Mouse (Mus musculus) Patski (cell line): ENCODE results near the gene Rnf167. TPM values are rescaled to one million over a fixed set of nuclear protein-coding genes. Genes with fewer than 3 reads are reported as not detected.

Experiments used
- ATAC-seq: fragments of 100-300 bp; one replicate; pipeline ENCODE4 v1.8.0; 2021
- CTCF ChIA-PET: fragments of 350-600 bp; sonication (Branson Sonifier 250); formaldehyde crosslinking; loops from one replicate; lab custom pipeline; 2022; ENCODE audit warnings: inconsistent platforms; lab: Charles Lee
- POLR2A ChIA-PET: fragments of 350-600 bp; sonication (Branson Sonifier 250); formaldehyde crosslinking; loops from one replicate; lab custom pipeline; 2022; ENCODE audit warnings: antibody characterized with exemption, inconsistent platforms; lab: Charles Lee
- DNase-seq: peaks from one replicate; pipeline ENCODE4 v3.0.0-alpha.2; 2011; ENCODE audit warnings: low read depth, low spot score
- H3K27me3 ChIP-seq: fragments of 371-371 bp; one replicate; pipeline ENCODE4 v1.5.1; 2021
- CTCF ChIP-seq: fragments of 100-300 bp; IDR thresholded peaks from one replicate; pipeline ENCODE4 v1.5.1; 2021
- in situ Hi-C: fragments of 300-500 bp; cut with MboI; formaldehyde crosslinking; loops from 3 replicates; pipeline ENCODE4 v1.11.1; 2018; ENCODE audit warnings: low pct_unique_long_range_greater_than_20kb, mixed read lengths
- polyA plus RNA-seq: library from polyadenylated mRNA; unstranded; gene quantifications from one replicate; pipeline ENCODE4 v1.2.3, GENCODE M21; 2021

Rnf167 gene
- polyA plus RNA-seq, 1 experiment from 2014 or later, result 37.0 TPM

DNA sequence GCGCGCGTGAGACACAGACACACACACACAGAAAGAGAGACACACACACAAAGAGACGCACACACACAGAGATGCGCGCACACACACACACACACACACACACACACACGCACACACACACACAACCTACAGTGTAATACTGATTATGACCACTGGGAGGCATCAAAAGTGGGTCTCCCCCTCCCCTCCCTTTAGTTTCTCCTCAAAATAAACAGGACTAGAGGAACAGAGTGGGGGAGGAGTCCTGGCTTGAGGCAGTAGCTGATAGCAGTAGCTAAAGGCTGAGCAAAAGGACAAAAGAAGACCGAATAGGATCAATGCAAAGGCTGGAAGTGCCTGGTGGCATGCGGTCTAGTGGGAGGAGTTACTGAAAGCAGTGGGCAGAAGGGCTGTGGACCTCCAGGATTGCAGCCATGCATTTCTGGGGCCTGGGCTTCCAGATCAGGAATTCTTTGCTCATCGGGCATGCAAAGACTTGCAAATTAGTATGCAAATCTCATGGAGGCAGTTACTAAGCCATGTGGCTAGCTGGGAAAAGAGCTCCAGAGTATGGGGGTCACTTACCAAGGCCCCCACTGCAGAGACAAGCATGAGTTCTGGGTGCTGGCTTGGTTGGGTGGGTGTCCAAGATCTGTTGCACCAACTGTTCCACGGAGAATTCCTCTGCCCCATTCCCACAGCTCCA is 35.0 kb downstream of the Rnf167 start:
- TF ChIP-seq CTCF, result no peak
- ATAC-seq (no peak), DNase-seq (no peak)
- in situ Hi-C loops, result no loop called here
- H3K27me3 ChIP-seq, result no peaks in the 10 kb centered on the region
- POLR2A ChIA-PET, result interaction anchor here (0.7 to 2.2 kb wide), 2 partner anchors 10 to 14 kb away, joined by 4 to 6 read pairs; no protein-coding TSS in a partner anchor
- CTCF ChIA-PET, result interaction anchor here (0.7 to 2.0 kb wide), 5 partner anchors 8 to 96 kb away, joined by 3 to 5 read pairs (median 4); no protein-coding TSS in a partner anchor

- no peaks in the 10 kb centered on the region for H3K27me3 ChIP-seq
- CTCF ChIA-PET, result no interaction called here
- in situ Hi-C loops, result no loop called here
- no peak for TF ChIP-seq CTCF
- DNase-seq (no peak), ATAC-seq (no peak)
- POLR2A ChIA-PET, result interaction anchor here (1.5 kb wide), 1 partner anchor 93 kb away, joined by 4 read pairs; no protein-coding TSS in a partner anchor
Measured at GRCm38 (mm10) chr11:70683640-70684039, 36.6 kb downstream of the Rnf167 start.

DNA sequence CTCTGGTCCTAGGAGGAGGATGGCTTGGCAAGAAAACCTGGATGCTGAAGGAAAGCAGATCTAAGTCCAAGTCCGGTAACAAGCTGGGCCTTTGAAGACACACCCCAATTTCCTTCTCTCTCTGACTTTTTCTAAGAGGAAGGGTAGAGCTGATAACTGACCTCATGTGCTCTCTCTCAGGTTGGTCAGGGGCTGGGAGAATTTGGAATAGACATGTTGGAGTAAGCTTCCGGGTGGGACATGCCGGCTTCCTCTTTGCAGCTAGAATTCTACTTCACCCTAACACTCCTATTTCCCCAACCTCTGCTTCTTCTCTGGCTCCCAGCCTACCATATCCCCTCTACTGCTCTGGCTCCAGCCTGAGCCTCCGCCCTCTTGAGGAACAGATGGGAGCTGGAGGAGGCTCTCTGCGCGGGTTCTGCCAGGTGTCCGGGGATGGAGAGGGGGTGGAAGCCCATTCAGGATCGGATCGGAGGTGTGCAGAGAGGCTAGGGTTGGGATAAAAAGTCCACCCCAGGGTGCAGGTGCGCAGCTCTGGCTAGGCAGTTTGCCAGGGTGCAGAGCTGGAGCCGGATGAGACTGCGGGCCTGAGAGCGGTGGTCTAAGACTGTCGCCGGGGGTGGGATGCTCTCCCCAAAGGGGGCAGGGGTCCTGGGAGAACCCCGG is 40.0 kb downstream of the Rnf167 start:
- H3K27me3 ChIP-seq, result no peaks in the 10 kb centered on the region
- DNase-seq, result no peak
- CTCF ChIA-PET, result interaction anchor here (1.2 to 1.5 kb wide), 2 partner anchors 12 to 18 kb away, joined by 4 to 7 read pairs; partner anchors contain the start of gene Spag7

DNA sequence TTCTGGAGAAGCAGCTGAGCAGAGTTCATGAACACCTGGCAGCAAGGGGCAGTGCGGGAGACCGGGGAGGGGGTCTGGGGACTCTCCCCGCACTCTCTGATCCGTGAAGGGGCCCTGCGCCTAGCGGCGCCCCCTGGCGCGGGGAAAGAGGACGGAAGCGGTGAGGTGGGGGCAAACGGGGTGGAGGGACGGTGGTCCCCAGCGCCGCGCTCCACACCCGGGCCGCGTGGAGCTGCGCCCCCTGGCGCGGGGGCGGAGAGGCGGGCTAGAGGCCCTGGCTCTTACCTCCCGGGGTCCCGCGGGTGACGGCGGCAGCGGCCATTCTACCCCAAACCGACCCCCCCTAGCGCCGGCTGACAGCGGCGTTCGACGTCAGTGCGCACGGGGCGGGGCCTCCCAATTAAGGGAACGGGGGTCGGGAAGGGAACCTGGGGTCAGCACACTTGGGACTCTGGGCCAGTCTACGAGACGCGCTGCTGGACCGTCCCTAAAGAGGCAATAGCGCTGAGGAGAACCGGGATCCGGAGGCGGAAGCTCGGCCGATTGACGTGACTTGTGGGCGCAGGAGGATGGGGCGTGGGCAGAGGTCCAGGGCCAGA is 40.7 kb downstream of the Rnf167 start, which contains the start of gene Camta2:
Camta2 (minus strand) TSS at position 505 of the 599 bp plus-strand sequence.
- ATAC-seq (peak; percentile 63), DNase-seq (no peak)
- peak; percentile 99 for TF ChIP-seq CTCF
- H3K27me3 ChIP-seq, result no peaks in the 10 kb centered on the region
- ChIA-PET POLR2A (interaction anchor here (0.6 to 2.2 kb wide), 5 partner anchors 12 to 50 kb away, joined by 3 to 11 read pairs (median 7); partner anchors contain the start of genes Inca1, Kif1c, Rnf167 and Slc25a11), CTCF (interaction anchor here (0.8 to 1.5 kb wide), 7 partner anchors 10 to 19 kb away, joined by 3 to 7 read pairs (median 4); partner anchors contain the start of gene Spag7)
- in situ Hi-C loops, result loop anchor here (5.0 kb wide), 1 partner anchor 65 kb away; no protein-coding TSS in a partner anchor

More for the DNA sequence above, 40.0 kb downstream of the Rnf167 start:
- TF ChIP-seq CTCF, result no peak
- POLR2A ChIA-PET, result interaction anchor here (1.5 to 2.2 kb wide), 4 partner anchors 13 to 40 kb away, joined by 7 to 11 read pairs (median 8); partner anchors contain the start of genes Inca1, Kif1c, Rnf167 and Slc25a11
- ATAC-seq, result peak; percentile 21
- in situ Hi-C loops, result loop anchor here (5.0 kb wide), 1 partner anchor 65 kb away; no protein-coding TSS in a partner anchor

DNA sequence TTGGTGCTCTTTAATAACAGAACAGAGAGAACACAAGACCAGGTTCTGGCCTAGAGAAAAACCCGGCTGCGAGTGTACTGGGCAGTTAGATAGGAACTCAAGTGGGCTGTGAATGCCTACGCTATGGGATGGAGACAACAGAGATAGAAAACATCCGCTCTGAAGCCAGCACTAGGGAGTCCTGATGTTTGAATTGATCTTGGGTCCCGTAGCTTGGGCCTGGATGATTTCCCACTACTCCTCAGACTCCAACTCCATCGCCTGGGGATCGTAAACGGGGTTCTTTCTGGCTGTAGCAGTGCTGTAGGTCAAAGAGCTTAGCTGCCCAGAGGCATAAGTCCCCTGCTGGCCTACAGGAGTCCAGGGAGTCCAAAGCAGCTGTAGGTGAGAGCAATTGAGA is 41.3 kb downstream of the Rnf167 start:
- ATAC-seq (no peak), DNase-seq (no peak)
- TF ChIP-seq CTCF, result no peak
- CTCF ChIA-PET, result interaction anchor here (0.8 to 1.5 kb wide), 6 partner anchors 9 to 17 kb away, joined by 3 to 7 read pairs (median 3); no protein-coding TSS in a partner anchor
- in situ Hi-C loops, result loop anchor here (5.0 kb wide), 1 partner anchor 64 kb away; no protein-coding TSS in a partner anchor
- H3K27me3 ChIP-seq, result no peaks in the 10 kb centered on the region
- POLR2A ChIA-PET, result interaction anchor here (0.6 to 2.2 kb wide), 4 partner anchors 12 to 50 kb away, joined by 3 to 11 read pairs (median 7); partner anchors contain the start of genes Inca1, Kif1c, Rnf167 and Slc25a11

- in situ Hi-C loops, result loop anchor here (5.0 kb wide), 1 partner anchor 63 kb away; no protein-coding TSS in a partner anchor
- H3K27me3 ChIP-seq, result no peaks in the 10 kb centered on the region
- DNase-seq, result no peak
- CTCF ChIA-PET, result interaction anchor here (1.1 kb wide), 1 partner anchor 13 kb away, joined by 3 read pairs; no protein-coding TSS in a partner anchor
- TF ChIP-seq CTCF, result no peak
- ATAC-seq, result no peak
- POLR2A ChIA-PET, result interaction anchor here (1.3 kb wide), 1 partner anchor 10 kb away, joined by 5 read pairs; the partner anchor contains the start of genes Inca1 and Kif1c
Measured at GRCm38 (mm10) chr11:70689578-70689977, 42.5 kb downstream of the Rnf167 start.

DNA sequence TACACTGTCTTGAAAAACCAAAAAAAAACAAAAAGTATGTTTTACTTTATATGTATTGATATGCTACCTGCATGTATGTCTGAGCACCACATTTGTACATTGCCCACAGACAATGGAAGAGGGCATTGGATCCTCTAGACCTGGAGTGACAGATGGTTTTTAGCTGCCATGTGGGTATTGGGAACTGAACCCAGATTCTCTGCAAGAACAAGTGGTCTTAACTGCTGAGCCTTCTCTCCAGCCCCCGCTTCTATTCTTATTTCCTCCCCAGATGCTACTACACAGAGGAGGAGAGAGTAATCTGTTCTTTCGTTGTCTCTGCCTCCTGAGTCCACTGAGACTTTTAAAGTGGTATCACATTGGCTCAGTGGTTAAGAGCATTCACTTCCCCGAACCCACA is 46.5 kb downstream of the Rnf167 start:
- POLR2A ChIA-PET, result no interaction called here
- no peaks in the 10 kb centered on the region for H3K27me3 ChIP-seq
- no peak for ATAC-seq
- no peak for DNase-seq
- CTCF ChIA-PET, result no interaction called here
- in situ Hi-C loops, result no loop called here
- TF ChIP-seq CTCF, result no peak

GRCm38 (mm10) chr11:70697376-70697775 is 50.3 kb downstream of the Rnf167 start:
- in situ Hi-C loops, result no loop called here
- no peaks in the 10 kb centered on the region for H3K27me3 ChIP-seq
- CTCF ChIA-PET, result interaction anchor here (0.9 to 1.8 kb wide), 4 partner anchors 9 to 45 kb away, joined by 3 to 5 read pairs (median 4); no protein-coding TSS in a partner anchor
- POLR2A ChIA-PET, result no interaction called here
- DNase-seq, result no peak
- ATAC-seq, result no peak
- no peak for TF ChIP-seq CTCF

GRCm38 (mm10) chr11:70699051-70699450 is 52.0 kb downstream of the Rnf167 start:
- no peak for ATAC-seq
- in situ Hi-C loops, result no loop called here
- POLR2A ChIA-PET, result interaction anchor here (1.5 to 2.0 kb wide), 2 partner anchors 10 to 12 kb away, joined by 5 to 7 read pairs; partner anchors contain the start of gene Camta2
- H3K27me3 ChIP-seq, result no peaks in the 10 kb centered on the region
- CTCF ChIA-PET, result interaction anchor here (0.6 to 1.4 kb wide), 3 partner anchors 11 to 14 kb away, joined by 3 to 4 read pairs (median 3); partner anchors contain the start of gene Camta2
- TF ChIP-seq CTCF, result no peak
- no peak for DNase-seq
